Mouse (Mus musculus) adrenal gland, postnatal 10 days (tissue): ENCODE data around the gene Ulbp1. TPM values are rescaled to one million over a fixed set of nuclear protein-coding genes. Genes with fewer than 3 reads are reported as not detected.
"Not testable (repeated sequence)": the region's sequence is repeated elsewhere in the genome, so short reads cannot be mapped to it uniquely, and the experiment has no call there.

Experiments
- DNase-seq: peaks from one replicate; pipeline ENCODE4 v3.0.0; 2021; ENCODE audit warnings: mixed read lengths
- long read RNA-seq, 2 experiments: library from polyadenylated mRNA; stranded (forward); transcript quantifications; one replicate each; pipeline ENCODE4 v2.0.0; 2021
- total RNA-seq, 2 experiments: library from RNA; stranded (reverse); gene quantifications; 2 replicates each; pipeline ENCODE4 v1.2.3; 2021

The Ulbp1 gene
- 10 to 100 TPM; 14.7 to 20.4 TPM for total RNA-seq
- long read RNA-seq, experiment 1: 0 reads
- long read RNA-seq, experiment 2, partial matches to known transcripts: 0 of 1 reads
- long read RNA-seq, experiment 2, other reads (novel, unspliced or antisense): 1 of 1 reads

DNA sequence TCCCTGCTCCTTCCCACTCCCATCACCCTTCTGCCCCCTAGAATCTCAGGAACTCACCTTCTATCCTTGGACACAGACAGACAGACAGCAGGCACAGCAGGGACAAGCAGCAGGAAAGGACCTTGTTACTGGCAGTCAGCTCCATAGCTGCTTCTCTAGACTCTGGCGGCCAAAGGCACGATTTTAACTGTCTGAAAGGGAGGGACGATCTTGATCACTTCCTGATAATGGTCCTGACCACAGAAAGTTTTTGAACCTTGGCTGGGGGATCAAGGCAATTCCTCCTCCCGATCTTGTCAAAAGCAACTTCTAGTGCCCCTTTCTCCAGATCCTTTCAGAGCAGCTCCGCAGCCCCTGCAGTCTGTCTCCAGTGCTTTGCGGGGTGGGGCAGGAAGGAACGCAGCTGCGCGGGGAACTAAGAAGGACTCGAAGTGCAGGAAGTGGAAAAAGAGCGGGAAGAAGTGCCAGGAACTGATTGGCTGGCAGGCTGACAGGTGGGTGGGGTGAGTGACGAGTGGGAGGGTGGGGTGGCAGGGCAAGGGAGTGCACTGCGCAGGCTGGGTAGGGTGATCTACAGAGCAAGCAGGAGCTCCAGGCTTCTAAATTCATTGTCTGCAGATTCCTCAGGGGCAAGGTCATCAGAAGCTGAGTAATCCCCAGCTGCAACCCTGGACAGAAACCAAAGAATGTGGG is at the start of gene Ulbp1:
Ulbp1 (minus strand) TSS at position 442 of the 693 bp plus-strand sequence.
- peak; percentile 90 for DNase-seq

- not testable (repeated sequence) for DNase-seq
These were observed 24.7 kb upstream of the Ulbp1 start for GRCm38 (mm10) chr10:7498180-7498579.

GRCm38 (mm10) chr10:7492384-7492783 is 18.9 kb upstream of the Ulbp1 start:
- DNase-seq: peak; percentile 48

- DNase-seq: no peak
These were observed 10.2 kb upstream of the Ulbp1 start for GRCm38 (mm10) chr10:7483650-7484049.

GRCm38 (mm10) chr10:7474225-7474624 is 787 bp upstream of the Ulbp1 start:
- not testable (repeated sequence) for DNase-seq

DNA sequence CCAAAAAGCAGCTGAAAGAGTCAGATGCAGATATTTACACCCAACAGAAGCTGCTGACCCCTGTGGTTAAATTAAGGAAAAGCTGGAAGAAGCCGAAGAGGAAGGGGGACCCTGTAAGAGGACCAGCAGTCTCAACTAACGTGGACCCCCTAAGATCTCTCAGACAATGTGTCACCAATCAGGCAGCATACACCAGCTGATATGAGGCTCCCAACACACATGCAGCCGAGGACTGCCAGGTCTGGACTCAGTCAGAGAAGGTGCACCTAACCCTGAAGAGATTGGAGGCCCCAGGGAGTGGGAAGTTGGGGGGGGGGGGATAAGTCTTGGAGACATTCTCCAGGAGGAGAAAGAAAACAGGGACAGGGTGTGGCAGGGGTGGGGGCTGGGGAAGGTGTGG is 1.8 kb downstream of the Ulbp1 start:
- no peak for DNase-seq

- peak; percentile 12 for DNase-seq
These were observed 3.0 kb downstream of the Ulbp1 start for GRCm38 (mm10) chr10:7470457-7470856.

DNA sequence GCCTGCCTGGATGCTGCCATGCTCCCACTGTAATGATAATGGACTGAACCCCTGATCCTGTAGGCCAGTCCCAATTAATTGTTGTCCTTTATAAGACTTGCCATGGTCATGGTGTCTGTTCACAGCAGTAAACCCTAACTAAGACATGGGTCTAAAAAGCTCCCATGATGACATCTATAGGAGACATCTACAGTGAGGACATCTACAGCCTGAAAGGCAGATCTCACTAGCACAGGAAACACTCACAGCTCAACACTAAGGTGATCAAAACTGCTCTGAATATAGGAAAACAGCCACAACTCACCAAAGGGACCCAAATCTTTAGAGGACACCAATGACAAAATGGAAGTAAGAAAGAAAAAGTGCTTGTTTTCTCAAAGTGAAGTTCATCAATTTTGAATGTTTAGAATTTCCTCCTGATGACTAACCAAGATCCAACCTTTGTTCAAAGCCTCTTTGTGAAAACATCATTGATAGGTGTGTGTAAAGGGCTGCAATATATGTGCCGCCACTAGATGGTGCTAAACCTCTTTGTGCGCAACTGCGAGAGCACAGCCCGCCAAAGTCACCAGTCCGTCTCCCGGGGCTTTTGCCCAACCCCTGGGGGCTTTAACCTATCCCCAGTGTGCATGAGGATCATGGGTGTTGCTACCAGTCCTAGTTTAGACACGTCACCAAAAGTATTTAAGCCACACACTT is 3.6 kb downstream of the Ulbp1 start:
- peak; percentile 76 for DNase-seq

GRCm38 (mm10) chr10:7462006-7462405 is 11.4 kb downstream of the Ulbp1 start:
- peak; percentile 11 for DNase-seq

DNA sequence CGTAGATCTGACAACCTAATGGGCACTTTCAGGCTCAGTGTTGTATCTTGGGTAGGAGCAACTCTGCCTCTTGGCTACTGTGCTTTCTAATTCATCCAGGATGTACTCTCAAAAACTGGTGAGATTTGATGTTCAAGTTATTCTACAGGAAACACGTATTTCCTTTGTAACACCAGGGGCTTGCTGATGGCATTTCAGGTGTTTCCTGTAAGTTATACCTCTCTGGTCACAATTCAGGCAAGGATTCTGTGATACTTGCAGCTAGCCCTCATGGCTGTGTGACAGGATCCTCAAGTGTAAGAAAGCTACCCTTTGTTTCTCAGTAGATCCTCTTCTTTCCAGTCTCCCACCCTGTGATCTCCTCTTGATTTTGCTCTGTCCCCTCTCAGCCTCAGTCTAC is 34.5 kb downstream of the Ulbp1 start:
- no peak for DNase-seq

DNA sequence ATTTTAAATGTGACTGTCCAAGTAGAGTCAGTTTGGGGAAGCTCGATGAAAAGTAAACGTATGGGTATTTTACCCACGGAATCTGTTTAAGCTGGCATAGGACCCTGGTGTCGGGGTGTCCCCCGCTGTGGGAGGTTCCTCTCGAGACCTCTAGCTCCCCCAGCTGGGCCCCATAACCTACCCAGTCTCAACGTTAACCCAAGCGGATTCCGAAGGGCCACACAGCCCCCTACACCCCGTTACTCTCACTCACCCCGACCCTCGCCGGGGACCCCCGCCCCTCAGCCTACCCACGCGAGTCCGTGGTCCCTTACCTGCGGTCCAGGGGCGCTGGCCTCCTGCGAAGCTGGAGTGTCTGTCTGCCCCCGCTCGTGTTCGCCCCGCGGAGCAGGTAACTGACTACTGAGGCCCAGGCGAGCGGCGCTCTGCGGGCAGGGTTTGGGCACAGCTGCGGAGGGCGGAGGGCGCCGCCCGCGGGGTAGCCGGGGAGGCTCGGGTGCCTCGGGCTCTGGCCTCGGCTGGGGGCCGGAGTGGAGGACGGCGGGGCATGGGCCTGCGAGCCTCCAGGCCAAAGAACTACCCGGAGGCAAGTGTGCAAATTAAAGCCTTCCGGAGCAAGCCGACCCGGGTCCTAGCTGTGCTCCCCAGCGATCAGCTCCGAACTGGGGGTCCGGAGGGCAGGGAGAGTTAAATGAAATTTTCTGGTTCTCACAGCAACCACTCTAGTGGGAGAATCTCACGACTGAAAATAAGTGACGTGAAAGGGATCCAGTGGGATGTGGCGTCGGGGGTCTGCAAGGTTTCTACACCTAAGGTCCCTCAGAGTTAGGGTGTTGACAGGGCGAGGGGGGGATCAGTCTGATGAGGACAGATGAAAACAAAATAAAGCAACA is 80.0 kb downstream of the Ulbp1 start:
- no peak for DNase-seq

GRCm38 (mm10) chr10:7391935-7392930 is 81.2 kb downstream of the Ulbp1 start:
- DNase-seq: peak; percentile 17

DNA sequence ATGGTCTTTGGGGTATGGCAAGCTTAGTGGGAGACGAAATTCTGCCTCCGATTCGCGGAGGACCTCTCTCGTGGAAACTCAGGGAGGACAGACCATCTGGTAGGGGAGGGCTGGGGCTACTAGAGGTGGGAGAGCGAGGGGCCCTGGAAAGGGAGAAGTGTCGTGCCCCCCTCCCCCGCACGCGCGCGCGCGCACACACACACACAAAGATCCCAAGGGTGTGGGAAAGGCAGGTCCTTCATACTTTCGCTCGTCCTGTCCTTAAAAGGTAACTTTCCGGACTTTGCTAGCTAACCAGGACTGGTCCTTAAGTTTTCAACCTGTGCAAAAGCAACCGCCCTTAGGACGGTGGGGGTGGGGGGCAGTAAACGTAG is 81.9 kb downstream of the Ulbp1 start:
- peak; percentile 9 for DNase-seq

- DNase-seq: peak; percentile 27
These were observed 82.3 kb downstream of the Ulbp1 start for GRCm38 (mm10) chr10:7391108-7391507.

Other genes starting within 250 kb of the Ulbp1 start
- gene Lrp11, start 116.2 kb upstream of the Ulbp1 start, total RNA-seq: 10 to 100 TPM; 12.9 to 16.5 TPM
- gene Nup43, start 193.9 kb upstream of the Ulbp1 start, total RNA-seq: 10 to 100 TPM; 11.7 to 14.4 TPM
- gene Pcmt1, start 207.5 kb upstream of the Ulbp1 start, total RNA-seq: 10 to 100 TPM; 66.8 to 71.3 TPM
- gene Lats1, start 207.6 kb upstream of the Ulbp1 start, total RNA-seq: 10 to 100 TPM; 45.2 to 47.0 TPM